ENCODE assay signal across 9 mouse cellular contexts in genomic region chr3:103771531-103772130, GRCm38 (mm10). TPM values are rescaled to one million over a fixed set of nuclear protein-coding genes. Genes with fewer than 3 reads are reported as not detected.
A peak's percentile ranks its signal among the peaks of the same experiment; 100 is the strongest.
DNase-seq lines count a peak whose midpoint lies in the region; ATAC-seq and TF ChIP-seq lines count a peak whose summit lies in the region.
"Had no signal": no experiment of that assay in that cellular context is flagged by ENCODE, and none has a peak within 500 bp of the region (broad histone marks: within the 10 kb centered on the region; RNA-seq: fewer than 3 reads in every experiment).

No protein-coding gene starts in this region.

- H3K27me3 ChIP-seq in intestine, embryonic 15.5 days (replicated peaks) = no peaks in the 10 kb centered on the region
- H3K27me3 ChIP-seq in intestine, postnatal 0 days (replicated peaks; ENCODE audit: control insufficient read depth, insufficient read depth, low read length) = no peaks in the 10 kb centered on the region
- no peaks in the 10 kb centered on the region for H3K27me3 ChIP-seq in heart, postnatal 0 days (ENCODE audit: control insufficient read depth, insufficient read depth, low read length)
- no peaks in the 10 kb centered on the region for H3K27me3 ChIP-seq in forebrain, embryonic 16.5 days (replicated peaks; ENCODE audit: control insufficient read depth, insufficient read depth, low read length)
- H3K27me3 ChIP-seq: CH12.LX had no signal

- TF ChIP-seq EP300 in heart, postnatal 0 days (IDR thresholded peaks at IDR 0.05; ENCODE audit: low read depth) = 0 out of 2 replicates have a peak, but pooled peaks have one; percentile 56

- H3K4me1 ChIP-seq in intestine, embryonic 15.5 days (replicated peaks) = peaks cover 2% of the 10 kb centered on the region; the same call in 1 of the 2 replicates
- H3K4me1 ChIP-seq in intestine, postnatal 0 days (replicated peaks; ENCODE audit: control insufficient read depth, insufficient read depth, low read length) = 0 out of 2 replicates have a peak, but pooled peaks cover 4% of the 10 kb centered on the region
- H3K4me1 ChIP-seq in heart, postnatal 0 days (ENCODE audit: control insufficient read depth, insufficient read depth) = peaks cover 33% of the 10 kb centered on the region
- H3K4me1 ChIP-seq in forebrain, embryonic 16.5 days (replicated peaks; ENCODE audit: control insufficient read depth, insufficient read depth, low read length) = peaks cover 7% of the 10 kb centered on the region; the same call in 1 of the 2 replicates

- H3K9me3 ChIP-seq in intestine, embryonic 15.5 days = no peaks in the 10 kb centered on the region
- no peaks in the 10 kb centered on the region for H3K9me3 ChIP-seq in intestine, postnatal 0 days (ENCODE audit: control insufficient read depth)
- H3K9me3 ChIP-seq in heart, postnatal 0 days (replicated peaks; ENCODE audit: control insufficient read depth, low read length) = no peaks in the 10 kb centered on the region
- H3K9me3 ChIP-seq in forebrain, embryonic 16.5 days (ENCODE audit: control insufficient read depth, low read length) = no peaks in the 10 kb centered on the region

- H3K4me2 ChIP-seq in intestine, embryonic 15.5 days (replicated peaks) = no peak overlapping the region
- H3K4me2 ChIP-seq in intestine, postnatal 0 days (replicated peaks; ENCODE audit: low read depth) = no peak overlapping the region
- peak overlapping the region; percentile 35 for H3K4me2 ChIP-seq in heart, postnatal 0 days (ENCODE audit: low read depth, low read length)
- no peak overlapping the region for H3K4me2 ChIP-seq in forebrain, embryonic 16.5 days (ENCODE audit: low read length)

- H3K4me3 ChIP-seq in intestine, embryonic 15.5 days (replicated peaks) = no peak overlapping the region
- no peak overlapping the region for H3K4me3 ChIP-seq in intestine, postnatal 0 days (ENCODE audit: low read depth, low read length)
- no peak overlapping the region for H3K4me3 ChIP-seq in heart, postnatal 0 days (ENCODE audit: low read depth, low read length)
- no peak overlapping the region for H3K4me3 ChIP-seq in forebrain, embryonic 16.5 days (replicated peaks; ENCODE audit: low read length)

- peak; percentile 92 for DNase-seq in Muller cell, postnatal 12 days (ENCODE audit: inconsistent ontology term)
- DNase-seq in cerebellum, postnatal 25 days = peak; percentile 86 to 88
- peak; percentile 86 for DNase-seq in heart, postnatal 0 days (ENCODE audit: low spot score)
- peak; percentile 92 for DNase-seq in lung, postnatal 10 days
- DNase-seq in spleen, postnatal 36 days (ENCODE audit: low spot score in 2 of 2) = no peak

- TF ChIP-seq CTCF in intestine, postnatal 0 days (IDR thresholded peaks at IDR 0.05; ENCODE audit: low read depth) = no peak
- no peak for TF ChIP-seq CTCF in heart, postnatal 0 days (IDR thresholded peaks at IDR 0.05; ENCODE audit: low read depth)

- 0 out of 2 replicates have a peak overlapping the region, but pooled peaks have one; percentile 9 for H3K27ac ChIP-seq in intestine, embryonic 15.5 days
- no peak overlapping the region for H3K27ac ChIP-seq in intestine, postnatal 0 days (ENCODE audit: low read depth, low read length)
- H3K27ac ChIP-seq in heart, postnatal 0 days (ENCODE audit: low read depth) = peak overlapping the region; percentile 87
- no peak overlapping the region for H3K27ac ChIP-seq in forebrain, embryonic 16.5 days (ENCODE audit: low read length)

- H3K9ac ChIP-seq in intestine, embryonic 15.5 days = no peak overlapping the region
- H3K9ac ChIP-seq in intestine, postnatal 0 days (ENCODE audit: low read depth, low read length) = no peak overlapping the region
- peak overlapping the region; percentile 2; the same call in 1 of the 2 replicates for H3K9ac ChIP-seq in heart, postnatal 0 days (replicated peaks; ENCODE audit: low read depth, low read length)
- no peak overlapping the region for H3K9ac ChIP-seq in forebrain, embryonic 16.5 days (replicated peaks; ENCODE audit: low read depth, low read length)

- peaks cover 7% of the 10 kb centered on the region; the same call in 1 of the 2 replicates for H3K36me3 ChIP-seq in intestine, embryonic 15.5 days
- H3K36me3 ChIP-seq in intestine, postnatal 0 days (ENCODE audit: control insufficient read depth, insufficient read depth) = peaks cover 32% of the 10 kb centered on the region
- peaks cover 25% of the 10 kb centered on the region for H3K36me3 ChIP-seq in heart, postnatal 0 days (replicated peaks; ENCODE audit: control insufficient read depth, insufficient read depth, low read length)
- H3K36me3 ChIP-seq in forebrain, embryonic 16.5 days (ENCODE audit: control insufficient read depth, insufficient read depth) = no peaks in the 10 kb centered on the region

- ATAC-seq in intestine, embryonic 15.5 days = no peak
- no peak for ATAC-seq in intestine, postnatal 0 days
- ATAC-seq in heart, postnatal 0 days (ENCODE audit: insufficient read depth, low read depth) = peak; percentile 71
- ATAC-seq in forebrain, embryonic 16.5 days = no peak

- WGBS in intestine, embryonic 15.5 days = 63% methylated on average over 9 of the region's 9 CpGs
- WGBS in intestine, postnatal 0 days = 67% methylated on average over 9 of the region's 9 CpGs
- WGBS in heart, postnatal 0 days = 7% methylated on average over 9 of the region's 9 CpGs
- 61% methylated on average over 9 of the region's 9 CpGs for WGBS in forebrain, embryonic 16.5 days

RNA-seq across cellular contexts. Expression of gene Hipk1, which starts 19.7 kb away (rescaled TPM):
- 8.7 and 9.8 TPM in 2 replicates for polyA plus RNA-seq in intestine, embryonic 15.5 days (2015; fragmentation: Nextera tagmentation; extraction: Ambion mirVana)
- 6.6 and 7.1 TPM in 2 replicates for polyA plus RNA-seq in intestine, postnatal 0 days (2015; fragmentation: Nextera tagmentation; extraction: Ambion mirVana)
- 56.9 and 61.1 TPM in 2 replicates for total RNA-seq in heart, postnatal 0 days (2014; rRNA removed; ENCODE audit: low replicate concordance)
- 6.1 and 7.0 TPM in 2 replicates for polyA plus RNA-seq in heart, postnatal 0 days (2015; fragmentation: Nextera tagmentation; extraction: Ambion mirVana)
- 12.7 and 13.6 TPM in 2 replicates for polyA plus RNA-seq in forebrain, embryonic 16.5 days (2015; fragmentation: Nextera tagmentation; extraction: Ambion mirVana)

RNA-seq across cellular contexts. Expression of gene Gm10964, which starts 32.5 kb away (rescaled TPM):
- polyA plus RNA-seq in intestine, embryonic 15.5 days (2015; fragmentation: Nextera tagmentation; extraction: Ambion mirVana) = not detected in 2 replicates
- not detected in 2 replicates for polyA plus RNA-seq in intestine, postnatal 0 days (2015; fragmentation: Nextera tagmentation; extraction: Ambion mirVana)
- not detected in 2 replicates for total RNA-seq in heart, postnatal 0 days (2014; rRNA removed; ENCODE audit: low replicate concordance)
- polyA plus RNA-seq in heart, postnatal 0 days (2015; fragmentation: Nextera tagmentation; extraction: Ambion mirVana) = not detected in 2 replicates
- polyA plus RNA-seq in forebrain, embryonic 16.5 days (2015; fragmentation: Nextera tagmentation; extraction: Ambion mirVana) = not detected in 2 replicates
- total RNA-seq: CH12.LX had no signal

RNA-seq across cellular contexts. Expression of gene Olfml3, which starts 33.8 kb away (rescaled TPM):
- 45.4 and 47.4 TPM in 2 replicates for polyA plus RNA-seq in intestine, embryonic 15.5 days (2015; fragmentation: Nextera tagmentation; extraction: Ambion mirVana)
- 11.5 and 13.1 TPM in 2 replicates for polyA plus RNA-seq in intestine, postnatal 0 days (2015; fragmentation: Nextera tagmentation; extraction: Ambion mirVana)
- 14.0 and 20.5 TPM in 2 replicates for total RNA-seq in heart, postnatal 0 days (2014; rRNA removed; ENCODE audit: low replicate concordance)
- polyA plus RNA-seq in heart, postnatal 0 days (2015; fragmentation: Nextera tagmentation; extraction: Ambion mirVana) = 10.6 and 11.4 TPM in 2 replicates
- polyA plus RNA-seq in forebrain, embryonic 16.5 days (2015; fragmentation: Nextera tagmentation; extraction: Ambion mirVana) = 5.1 and 6.8 TPM in 2 replicates

RNA-seq across cellular contexts. Expression of gene Dclre1b, which starts 37.6 kb away (rescaled TPM):
- 21.5 and 22.1 TPM in 2 replicates for polyA plus RNA-seq in intestine, embryonic 15.5 days (2015; fragmentation: Nextera tagmentation; extraction: Ambion mirVana)
- 10.2 and 13.3 TPM in 2 replicates for polyA plus RNA-seq in intestine, postnatal 0 days (2015; fragmentation: Nextera tagmentation; extraction: Ambion mirVana)
- 3.5 and 3.9 TPM in 2 replicates for total RNA-seq in heart, postnatal 0 days (2014; rRNA removed; ENCODE audit: low replicate concordance)
- 13.5 and 14.2 TPM in 2 replicates for polyA plus RNA-seq in heart, postnatal 0 days (2015; fragmentation: Nextera tagmentation; extraction: Ambion mirVana)
- 26.2 and 26.8 TPM in 2 replicates for polyA plus RNA-seq in forebrain, embryonic 16.5 days (2015; fragmentation: Nextera tagmentation; extraction: Ambion mirVana)

RNA-seq across cellular contexts. Expression of gene Ap4b1, which starts 37.7 kb away (rescaled TPM):
- 19.4 and 20.6 TPM in 2 replicates for polyA plus RNA-seq in intestine, embryonic 15.5 days (2015; fragmentation: Nextera tagmentation; extraction: Ambion mirVana)
- 12.6 and 12.9 TPM in 2 replicates for polyA plus RNA-seq in intestine, postnatal 0 days (2015; fragmentation: Nextera tagmentation; extraction: Ambion mirVana)
- 14.5 and 38.1 TPM in 2 replicates for total RNA-seq in heart, postnatal 0 days (2014; rRNA removed; ENCODE audit: low replicate concordance)
- 14.5 and 14.9 TPM in 2 replicates for polyA plus RNA-seq in heart, postnatal 0 days (2015; fragmentation: Nextera tagmentation; extraction: Ambion mirVana)
- polyA plus RNA-seq in forebrain, embryonic 16.5 days (2015; fragmentation: Nextera tagmentation; extraction: Ambion mirVana) = 24.2 and 25.9 TPM in 2 replicates

Comparison
In these comparisons a context has a peak if more than half of its experiments do, and no peak if none do; other contexts are left out.
1. H3K27ac ChIP-seq: peak in intestine, embryonic 15.5 days (single experiment) and heart, postnatal 0 days (single experiment); none in intestine, postnatal 0 days (single experiment) and forebrain, embryonic 16.5 days (single experiment).
2. DNase-seq: peak in Muller cell, postnatal 12 days (single experiment), cerebellum, postnatal 25 days (2 of 2), heart, postnatal 0 days (single experiment) and lung, postnatal 10 days (single experiment); none in spleen, postnatal 36 days (0 of 2).